Mouse (Mus musculus): ENCODE measurements at regions not wholly inside any gene's neighbourhood (a gene's known extent, or its start where the extent isn't known, plus 50 kb on each side); places are given as distances from the start of the nearest gene placed in this dataset.
A peak's percentile ranks its signal among the peaks of the same experiment; 100 is the strongest.

DNA sequence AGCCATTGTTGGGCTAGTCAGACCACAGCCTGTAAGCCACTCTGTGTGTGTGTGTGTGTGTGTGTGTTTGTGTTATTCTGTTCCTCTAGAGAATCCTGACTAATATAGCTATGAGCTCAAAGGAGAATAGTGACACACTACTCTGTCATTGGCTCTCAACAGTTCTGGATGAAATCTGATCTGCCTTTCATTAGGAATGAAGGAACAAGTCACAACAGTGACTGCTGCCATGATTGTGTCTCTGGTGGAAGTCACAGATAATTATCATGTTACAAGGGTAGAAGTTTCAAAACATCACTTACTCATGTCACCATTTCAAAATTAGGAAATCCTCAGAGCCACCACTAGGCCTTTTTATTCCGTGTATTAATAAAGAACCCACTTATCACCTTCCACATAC lies 98.6 kb upstream of the Xylt1 start:
- DNase-seq (ENCODE audit: extremely low spot score in 1 of 2, low spot score in 2 of 2): no peak

DNA sequence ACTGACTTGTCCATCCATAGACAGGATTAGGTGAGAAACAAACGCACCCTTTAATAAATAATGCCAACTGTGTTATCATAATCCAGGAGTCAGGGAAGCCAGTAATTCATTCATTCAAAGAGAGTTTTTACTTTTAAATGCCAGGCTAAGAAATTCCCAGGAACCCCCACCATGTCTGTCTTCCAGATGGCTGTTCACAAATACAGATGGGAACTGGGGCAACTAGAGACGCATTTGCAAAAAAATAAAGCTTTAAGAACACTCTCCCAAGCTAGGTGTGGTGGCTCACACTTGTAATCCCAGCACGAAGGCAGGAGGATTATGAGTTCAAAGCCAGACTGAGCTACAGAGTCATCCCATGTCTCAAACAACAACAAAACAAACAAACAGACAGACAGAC lies 95.6 kb upstream of the Xylt1 start:
- intact Hi-C loops (cut with DNase I): no loop called here
- DNase-seq (ENCODE audit: extremely low spot score in 1 of 2, low spot score in 2 of 2): no peak

More for the DNA sequence above, 98.6 kb upstream of the Xylt1 start:
- intact Hi-C loops (cut with DNase I): no loop called here

DNA sequence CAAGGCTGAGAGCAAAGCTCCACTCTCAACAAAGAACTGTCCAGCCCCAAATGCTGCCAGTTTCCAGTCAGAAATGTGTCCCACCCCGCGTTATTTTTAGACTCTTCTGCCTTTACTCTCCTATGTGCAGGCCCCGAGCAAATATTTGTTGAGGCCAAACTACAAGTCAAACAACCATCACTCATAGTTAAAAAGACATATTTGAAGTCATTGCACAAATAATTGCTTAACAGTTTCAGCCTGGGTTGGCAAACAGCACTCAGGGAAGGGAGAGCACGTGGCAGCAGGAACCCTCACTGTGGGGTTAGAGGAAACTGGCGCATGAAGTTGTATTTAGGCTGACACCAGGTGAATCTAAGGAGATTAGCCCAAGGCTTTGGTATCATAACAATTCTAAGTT lies 94.8 kb upstream of the Xylt1 start:
- no peak for DNase-seq (ENCODE audit: extremely low spot score in 1 of 2, low spot score in 2 of 2)
- intact Hi-C loops (cut with DNase I): no loop called here

DNA sequence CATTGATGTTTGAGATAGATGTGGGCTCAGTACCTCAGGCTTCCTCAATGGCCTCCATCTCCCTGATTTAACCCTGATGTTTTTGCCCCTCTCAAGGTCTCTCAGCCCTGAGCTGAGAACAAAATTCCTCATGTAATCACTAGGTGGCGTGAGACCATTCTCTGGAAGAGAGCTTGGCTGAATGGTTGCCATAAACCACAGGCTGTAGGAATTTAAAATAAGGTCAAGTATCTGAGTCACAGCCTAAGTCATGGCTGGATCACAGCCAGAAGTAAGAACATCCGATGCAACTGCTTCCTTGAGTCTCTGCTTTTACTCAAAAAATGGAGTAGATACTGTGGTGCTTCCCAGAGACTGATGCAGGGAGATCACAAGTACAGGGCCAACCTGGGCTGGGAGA lies 77.1 kb upstream of the Xylt1 start:
- DNase-seq (ENCODE audit: extremely low spot score in 1 of 2, low spot score in 2 of 2): no peak
- intact Hi-C loops (cut with DNase I): no loop called here

DNA sequence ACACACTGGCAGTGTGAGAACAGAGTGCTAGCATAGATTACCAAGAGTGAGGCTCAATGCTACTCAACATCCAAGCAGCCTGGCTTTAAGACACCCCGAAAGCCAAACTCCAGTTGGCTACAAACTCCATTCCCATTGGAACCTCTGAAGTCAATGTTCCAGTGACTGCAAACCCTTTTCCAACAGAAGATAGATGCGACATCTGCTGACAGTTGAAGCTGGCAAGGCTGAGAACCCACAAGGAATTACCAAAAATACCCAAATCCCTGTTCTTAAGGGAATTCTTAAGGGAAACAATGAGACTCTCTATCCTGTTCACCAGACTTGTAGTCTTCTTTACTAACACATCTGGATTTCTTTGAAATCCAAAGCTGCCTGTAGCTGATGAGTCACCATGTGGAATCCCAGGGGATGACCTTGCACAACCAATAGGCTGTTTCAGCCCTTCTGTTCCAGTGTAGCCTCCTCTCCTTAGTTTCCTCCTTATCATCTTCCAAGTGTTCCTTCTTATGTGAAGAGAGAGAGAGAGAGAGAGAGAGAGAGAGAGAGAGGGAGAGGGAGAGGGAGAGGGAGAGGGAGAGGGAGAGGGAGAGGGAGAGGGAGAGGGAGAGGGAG lies 70.1 kb upstream of the Xylt1 start:
- intact Hi-C loops (cut with DNase I): no loop called here
- DNase-seq (ENCODE audit: extremely low spot score in 1 of 2, low spot score in 2 of 2): no peak

DNA sequence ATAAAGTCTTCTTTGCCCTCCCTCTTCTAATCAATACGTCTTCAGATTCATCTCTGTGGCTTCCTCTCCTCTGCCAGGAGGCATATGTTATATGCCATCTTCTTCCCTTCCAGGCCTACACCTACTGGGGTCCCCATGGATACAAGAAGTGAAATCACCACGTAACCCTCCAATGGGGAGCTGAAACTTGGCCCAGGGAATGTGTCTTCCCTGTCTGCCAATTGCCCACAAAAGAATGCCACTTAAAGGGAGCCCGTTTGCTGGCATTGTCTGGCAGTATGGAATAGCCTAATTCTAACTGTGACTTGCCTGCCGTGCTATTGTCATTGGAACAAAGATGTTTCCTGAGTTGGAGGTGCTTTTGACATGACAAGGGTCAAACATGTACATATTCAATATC lies 69.5 kb upstream of the Xylt1 start:
- intact Hi-C loops (cut with DNase I): no loop called here
- no peak for DNase-seq (ENCODE audit: extremely low spot score in 1 of 2, low spot score in 2 of 2)

DNA sequence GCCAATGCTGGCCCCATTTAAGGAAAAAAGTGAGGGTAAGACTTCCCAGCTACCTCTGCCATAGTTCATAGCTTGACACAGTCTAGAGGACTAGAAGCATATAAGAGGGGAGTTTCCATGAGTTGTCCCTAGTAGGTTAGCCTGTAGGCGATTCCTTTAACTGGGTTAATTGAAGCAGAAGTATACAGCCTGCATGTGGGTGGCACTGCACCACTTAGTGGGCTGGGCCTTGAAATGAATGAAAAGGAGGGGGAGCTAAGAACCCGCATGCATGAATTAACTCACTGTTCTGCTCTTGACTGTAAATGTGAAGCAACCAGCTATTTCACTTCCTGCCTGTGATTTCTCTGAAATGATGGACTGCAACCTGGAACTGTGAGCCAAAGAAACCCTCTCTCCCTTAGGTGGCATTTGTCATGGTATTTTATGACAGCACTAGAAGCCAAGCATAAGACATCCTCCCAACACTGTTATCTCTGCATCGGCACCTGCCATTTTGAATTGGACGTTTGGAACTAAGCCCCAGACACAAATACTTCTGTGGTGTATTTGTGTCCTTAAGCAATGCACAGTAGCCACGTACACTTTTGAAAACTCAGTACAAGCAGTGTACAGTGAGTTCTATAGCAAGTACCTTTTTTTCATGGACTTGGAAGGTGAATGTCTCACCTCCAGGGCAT lies 64.5 kb upstream of the Xylt1 start:
- intact Hi-C loops (cut with DNase I): no loop called here
- DNase-seq (ENCODE audit: extremely low spot score in 1 of 2, low spot score in 2 of 2): no peak

DNA sequence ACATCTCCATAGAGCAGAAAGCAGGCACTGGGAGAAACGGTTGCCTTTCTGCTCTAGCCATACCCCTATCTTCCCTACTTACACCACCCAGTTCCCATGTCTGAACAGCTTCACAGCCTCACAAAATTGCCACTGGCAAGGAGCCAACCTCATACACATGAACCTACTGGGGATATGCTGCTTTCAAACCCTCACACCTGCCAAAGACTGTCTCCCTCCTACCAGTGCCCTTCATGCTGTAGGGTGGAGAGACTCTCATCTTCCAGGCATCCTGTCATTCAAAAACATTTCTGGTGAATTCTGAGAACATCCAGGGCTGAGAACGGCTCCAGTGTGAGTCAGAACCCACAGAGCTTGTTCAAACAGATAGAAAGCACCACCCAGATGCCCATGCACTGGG lies 63.4 kb upstream of the Xylt1 start:
- intact Hi-C loops (cut with DNase I): no loop called here
- DNase-seq (ENCODE audit: extremely low spot score in 1 of 2, low spot score in 2 of 2): peak in 1 of 2 experiments; percentile 37

DNA sequence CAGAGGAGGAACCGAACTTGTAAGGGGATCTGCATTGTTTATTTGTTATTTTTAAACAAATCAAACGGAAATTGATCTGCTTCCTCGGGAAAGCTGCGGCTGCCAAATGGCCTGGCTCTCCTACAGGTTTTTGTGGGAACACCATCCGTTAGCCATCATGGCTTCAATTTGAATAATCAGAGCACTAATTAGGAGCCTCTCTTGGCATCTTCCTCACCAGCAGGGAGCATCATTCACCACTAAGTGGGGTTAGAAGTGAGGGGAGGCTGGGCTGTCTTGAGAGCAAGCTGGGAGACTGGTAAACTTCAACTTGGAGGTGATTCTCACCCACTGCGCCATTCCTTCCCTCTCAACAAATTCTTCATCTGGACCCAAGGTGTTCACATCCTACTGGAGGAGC lies 60.2 kb upstream of the Xylt1 start:
- intact Hi-C loops (cut with DNase I): no loop called here
- DNase-seq (ENCODE audit: extremely low spot score in 1 of 2, low spot score in 2 of 2): no peak

Measured in left cerebral cortex, postnatal 10 days (tissue).